Mouse (Mus musculus) left cerebral cortex, adult 2 months (tissue): ENCODE data around the gene Bnip1. TPM values are rescaled to one million over a fixed set of nuclear protein-coding genes. Genes with fewer than 3 reads are reported as not detected.

Experiments used
- DNase-seq, 2 experiments: peaks; one replicate each; pipeline ENCODE4 v3.0.0; 2021 to 2022; ENCODE audit warnings: low spot score in 2 of 2, mixed read lengths in 1 of 2; ENCODE audit errors: extremely low spot score in 1 of 2
- H3K27ac ChIP-seq: fragments of 200-600 bp; 2 replicates; pipeline ENCODE4 v1.8.1; 2022
- H3K4me3 ChIP-seq: fragments of 200-600 bp; 2 replicates; pipeline ENCODE4 v1.8.1; 2022
- CTCF ChIP-seq: fragments of 200-600 bp; IDR thresholded peaks from 2 replicates; pipeline ENCODE4 v1.8.1; 2022; ENCODE audit warnings: antibody characterized with exemption, mild to moderate bottlenecking, moderate library complexity
- intact Hi-C: fragments of 180-260 bp; cut with DNase I; formaldehyde crosslinking; loops from one replicate; pipeline ENCODE4 v1.15.1; 2025
- total RNA-seq, 2 experiments: library from RNA; stranded (reverse); gene quantifications; 2 replicates each; pipeline ENCODE4 v1.2.3; 2021

The Bnip1 gene
- total RNA-seq, 2 experiments from 2014 or later = 32.6 to 34.6 TPM

DNA sequence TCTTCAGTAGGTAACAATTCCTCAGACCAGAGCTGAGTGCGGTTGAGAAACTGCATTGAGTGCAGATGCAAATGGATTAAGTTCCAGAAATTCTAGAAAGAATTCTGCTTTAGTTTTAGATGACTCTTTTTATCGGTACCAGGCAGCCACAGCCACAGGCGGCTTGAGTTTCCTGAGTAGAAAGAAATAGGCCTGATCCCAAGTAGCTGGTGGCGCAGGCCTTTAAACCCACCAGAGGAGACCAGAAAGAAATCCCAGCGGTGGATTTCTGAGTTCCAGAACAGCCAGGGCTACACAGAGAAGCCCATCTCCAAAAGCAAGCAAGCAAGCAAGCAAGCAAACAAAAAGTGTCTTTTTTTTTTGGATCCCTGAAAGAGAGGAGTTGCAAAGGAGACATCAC is 55.5 kb downstream of the Bnip1 start:
- no peak for TF ChIP-seq CTCF
- Histone ChIP-seq H3K4me3 (no peak overlapping the region), H3K27ac (no peak overlapping the region)
- intact Hi-C loops = no loop called here
- DNase-seq = no peak

DNA sequence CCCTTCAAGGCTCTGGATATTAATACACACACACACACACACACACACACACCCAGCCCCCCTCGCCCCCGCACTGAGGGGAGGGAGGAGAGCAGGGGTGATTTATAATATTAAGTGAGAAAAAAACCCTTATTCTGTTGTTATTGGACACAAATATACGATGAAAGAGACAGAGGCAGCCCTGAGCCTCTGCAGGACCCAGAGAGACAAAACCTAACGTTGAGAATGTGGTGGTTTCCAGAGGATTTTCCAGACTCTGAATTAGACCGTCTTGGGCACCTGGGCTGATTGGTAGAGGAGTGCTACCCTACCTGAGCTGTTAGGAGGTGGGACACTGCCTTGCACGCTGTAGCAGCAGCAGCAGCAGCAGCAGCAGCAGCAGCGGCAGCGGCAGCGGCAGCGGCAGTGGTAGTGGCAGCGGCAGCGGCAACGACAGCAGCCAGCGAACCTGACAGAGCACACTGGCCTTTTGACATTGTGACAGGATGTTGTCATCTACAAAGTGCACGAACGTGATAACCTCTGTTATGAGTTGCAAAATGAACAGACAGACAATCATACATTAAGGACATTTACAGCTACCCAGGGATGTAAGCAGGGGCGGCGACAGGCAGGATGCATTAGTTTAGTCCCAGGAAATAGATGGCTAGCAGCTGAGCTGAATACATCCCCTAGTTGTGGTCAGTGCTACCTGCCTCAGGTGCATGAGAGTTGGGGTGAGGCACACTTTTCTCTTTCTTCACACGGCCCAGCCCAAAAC is 56.1 kb downstream of the Bnip1 start:
- Histone ChIP-seq H3K4me3 (no peak overlapping the region), H3K27ac (no peak overlapping the region)
- no peak for DNase-seq
- TF ChIP-seq CTCF = no peak
- intact Hi-C loops = no loop called here

DNA sequence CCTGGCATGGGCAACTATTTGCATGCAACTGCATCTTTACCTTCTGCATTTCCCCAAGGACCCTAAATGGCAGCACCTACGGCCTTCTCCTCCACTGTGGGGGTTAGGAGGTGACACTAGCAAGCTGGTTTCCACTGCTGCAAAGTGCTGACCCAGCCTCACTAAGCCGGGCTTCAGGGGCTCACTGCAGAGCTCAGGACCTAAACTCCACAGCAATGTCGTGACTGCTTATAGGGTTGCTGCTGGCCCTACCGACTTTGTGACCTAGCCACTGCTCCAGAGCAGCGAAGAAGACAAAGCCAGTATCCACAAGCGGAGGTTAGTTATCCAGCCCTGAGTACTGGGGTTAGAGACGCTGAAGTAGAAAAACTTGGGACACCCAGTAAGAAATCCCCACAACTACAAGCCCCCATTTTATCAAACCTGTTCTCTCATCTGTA is 56.7 kb downstream of the Bnip1 start:
- no peak for TF ChIP-seq CTCF
- H3K27ac ChIP-seq = no peak overlapping the region
- DNase-seq = no peak
- no peak overlapping the region for H3K4me3 ChIP-seq
- intact Hi-C loops = no loop called here

DNA sequence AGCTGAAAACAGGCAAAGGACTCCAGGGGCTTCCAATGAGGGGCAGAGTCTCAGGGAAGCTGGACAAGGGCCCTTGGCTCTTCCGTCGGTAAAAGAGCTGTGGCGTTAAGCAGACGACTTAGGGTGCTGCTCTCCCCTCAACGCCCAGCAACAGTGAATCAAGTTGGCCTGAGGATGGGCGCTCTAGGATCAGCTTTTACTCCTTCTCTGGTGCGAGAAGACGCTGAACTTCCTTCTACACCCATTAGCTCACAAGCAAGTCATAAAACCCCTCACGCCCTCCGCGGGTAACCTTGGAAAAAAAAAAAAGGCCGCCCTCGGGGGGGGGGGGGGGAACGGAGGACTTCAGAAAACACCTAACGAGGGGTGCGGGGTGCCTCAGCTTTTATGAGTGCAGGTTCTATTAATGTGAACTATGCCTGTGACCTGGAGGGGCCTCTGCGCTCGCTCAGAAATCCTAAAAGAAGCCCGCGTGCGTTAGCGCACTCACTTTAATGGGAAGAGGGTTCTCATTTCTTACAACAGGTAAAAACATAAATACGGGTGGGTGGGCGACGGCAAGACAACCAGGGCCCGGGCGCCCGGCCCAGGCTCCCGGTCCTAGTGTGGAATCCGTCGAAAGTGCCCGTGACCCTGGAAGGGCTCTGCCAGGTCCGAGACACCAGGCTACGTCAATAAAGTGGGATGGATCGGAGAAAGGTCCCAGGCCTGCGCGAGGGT is 57.5 kb downstream of the Bnip1 start:
- H3K4me3 ChIP-seq = no peak overlapping the region
- DNase-seq = no peak
- intact Hi-C loops = no loop called here
- TF ChIP-seq CTCF = no peak
- H3K27ac ChIP-seq = no peak overlapping the region

DNA sequence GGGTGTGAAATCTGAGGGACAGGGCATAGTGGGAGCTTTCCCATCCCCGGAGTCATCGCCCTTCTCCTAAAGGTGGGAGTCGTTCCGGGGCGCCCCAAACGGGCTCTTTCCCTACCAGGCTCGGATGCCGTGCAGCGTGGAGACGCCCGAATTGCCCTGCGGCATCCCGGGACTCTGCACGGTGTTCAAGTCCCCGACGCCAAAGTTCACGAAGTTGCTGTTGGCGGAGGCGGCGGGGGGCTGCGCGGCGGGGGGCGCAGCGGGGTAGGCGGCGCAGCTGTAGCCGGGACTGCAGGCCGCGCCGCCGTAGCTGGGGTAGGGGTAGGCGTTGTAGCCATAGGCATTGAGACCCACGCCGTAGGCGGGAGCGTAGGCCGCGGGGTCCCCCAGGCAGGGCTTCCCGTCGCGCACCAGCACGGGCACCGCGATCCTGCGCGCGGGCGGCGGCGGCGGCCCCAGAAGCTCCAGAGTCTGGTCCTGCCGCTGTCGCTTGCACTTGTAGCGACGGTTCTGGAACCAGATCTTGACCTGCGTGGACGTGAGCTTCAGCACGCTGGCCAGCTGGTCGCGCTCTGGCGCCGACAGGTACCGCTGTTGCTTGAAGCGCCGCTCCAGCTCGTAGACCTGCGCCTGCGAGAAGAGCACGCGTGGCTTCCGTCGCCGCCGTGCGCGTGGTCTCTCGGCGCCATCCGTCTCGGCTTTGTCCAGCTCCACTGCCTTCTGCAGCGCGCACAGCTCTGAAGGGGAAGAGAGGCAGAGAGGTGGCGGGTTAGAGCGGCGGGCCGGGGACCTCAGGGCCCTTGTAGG is 58.2 kb downstream of the Bnip1 start:
- DNase-seq = no peak
- Histone ChIP-seq H3K27ac (no peak overlapping the region), H3K4me3 (no peak overlapping the region)
- TF ChIP-seq CTCF = no peak
- intact Hi-C loops = no loop called here

DNA sequence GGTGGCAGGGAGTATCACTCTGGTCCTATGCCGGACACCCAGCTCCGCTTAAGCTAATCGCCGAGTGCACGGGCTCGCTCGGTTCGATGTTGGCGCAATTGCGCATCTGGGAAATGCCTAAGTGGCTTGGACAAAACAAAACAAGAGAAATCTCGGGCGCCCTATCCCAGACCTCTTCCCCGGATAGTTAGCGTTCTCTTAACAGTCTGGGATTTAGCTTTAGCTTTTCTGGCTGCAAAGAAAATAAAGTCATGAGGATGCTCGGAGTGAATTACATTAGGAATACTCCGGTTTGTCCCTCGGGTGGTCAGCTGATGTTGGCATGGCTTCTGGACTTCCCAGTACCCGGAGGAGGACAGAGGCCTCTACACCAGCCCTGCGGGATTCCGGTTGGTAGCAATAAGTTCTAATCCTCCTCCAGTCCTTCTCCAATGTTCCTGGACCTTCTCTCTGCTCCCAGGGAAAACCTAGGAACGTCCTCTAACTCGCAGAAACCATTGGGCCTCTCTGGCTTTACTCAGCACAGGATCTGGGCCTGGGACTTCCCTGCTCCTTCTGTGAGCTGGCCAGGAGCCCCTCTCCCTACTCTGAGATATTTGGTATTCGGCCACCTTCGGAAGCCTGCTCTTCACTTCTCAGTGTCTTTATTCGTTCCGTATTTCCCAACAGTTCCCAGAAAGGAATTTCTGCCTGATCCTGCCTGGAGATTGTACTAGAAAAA is 59.0 kb downstream of the Bnip1 start:
- no peak for TF ChIP-seq CTCF
- Histone ChIP-seq H3K27ac (no peak overlapping the region), H3K4me3 (no peak overlapping the region)
- DNase-seq = no peak
- intact Hi-C loops = no loop called here

DNA sequence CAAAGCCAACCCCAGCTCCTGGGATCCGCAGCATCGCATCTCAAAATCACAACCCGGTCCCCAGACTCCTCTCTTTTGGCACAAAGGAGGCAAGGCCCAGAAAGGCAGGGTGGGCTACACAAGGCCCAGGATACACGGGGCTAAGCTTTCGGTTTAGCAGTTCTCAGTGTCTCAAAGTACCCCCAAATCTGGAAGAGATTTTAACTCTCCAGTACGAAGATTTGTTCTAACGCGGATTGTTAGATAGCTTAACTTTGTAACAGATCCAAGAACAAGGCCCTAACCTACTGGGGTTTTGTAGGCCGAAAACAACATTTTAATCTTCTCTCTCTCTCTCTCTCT is 59.5 kb downstream of the Bnip1 start:
- no peak for TF ChIP-seq CTCF
- Histone ChIP-seq H3K27ac (no peak overlapping the region), H3K4me3 (no peak overlapping the region)
- no peak for DNase-seq
- intact Hi-C loops = no loop called here

DNA sequence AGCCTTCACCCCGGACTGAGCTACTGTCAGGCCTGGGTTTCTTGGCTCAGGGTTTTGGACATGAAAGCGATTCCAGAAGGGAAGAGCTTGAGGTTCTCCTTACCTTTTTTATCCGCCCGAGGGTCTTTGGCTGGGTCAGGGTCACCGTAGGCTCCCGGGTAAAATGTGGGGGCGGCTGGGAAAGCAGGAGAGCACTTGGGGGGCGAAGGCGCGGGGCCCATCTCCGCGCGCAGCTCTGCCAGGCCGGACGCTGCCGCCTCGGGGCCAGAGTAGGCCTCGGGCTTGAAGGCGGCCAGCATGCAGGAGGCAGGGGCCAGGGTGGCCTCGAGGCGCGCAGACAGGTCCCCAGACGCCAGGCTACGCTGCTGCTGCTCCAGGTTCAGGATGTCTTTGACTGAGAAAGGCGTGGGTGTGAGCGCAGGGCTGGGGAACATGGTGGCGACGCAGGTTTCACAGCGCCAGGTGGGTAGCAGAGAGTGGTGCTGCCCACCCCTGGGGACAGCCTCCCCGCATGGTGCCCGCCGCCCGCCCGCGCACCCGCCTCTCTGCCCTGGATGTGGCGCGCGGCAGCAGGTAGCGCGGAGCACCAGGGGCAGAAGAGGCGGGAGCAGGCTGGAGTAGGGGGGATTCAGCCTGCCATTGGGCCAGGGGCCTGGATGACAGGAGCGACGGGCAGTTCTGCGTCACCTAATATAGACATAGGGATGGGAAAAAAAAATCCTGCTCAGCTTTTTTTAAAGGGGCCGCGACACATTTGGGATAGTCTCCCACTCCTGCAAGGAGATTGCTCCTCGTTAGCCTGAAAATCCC is 60.3 kb downstream of the Bnip1 start:
- Histone ChIP-seq H3K27ac (no peak overlapping the region), H3K4me3 (no peak overlapping the region)
- no peak for DNase-seq
- TF ChIP-seq CTCF = no peak
- intact Hi-C loops = no loop called here

DNA sequence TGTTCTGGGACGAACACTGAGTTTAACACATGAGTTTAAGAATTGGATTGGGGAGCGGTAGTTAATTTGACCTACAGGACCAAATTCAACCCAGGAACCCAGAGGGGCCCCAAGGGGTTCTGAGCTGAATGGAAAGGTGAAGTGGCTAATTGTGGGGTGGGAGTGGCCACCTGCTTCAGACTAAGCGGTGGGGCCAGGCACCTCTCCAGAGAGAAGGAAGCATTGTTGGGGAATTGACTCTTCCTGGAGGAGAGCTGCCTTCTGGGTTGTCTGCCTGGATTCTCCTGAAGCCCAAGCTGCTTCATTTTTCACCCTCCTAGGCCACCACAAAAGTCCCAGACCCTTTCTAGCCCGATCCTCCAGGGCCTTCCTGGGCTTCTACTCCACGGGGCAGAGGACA is 61.1 kb downstream of the Bnip1 start:
- no peak overlapping the region for H3K4me3 ChIP-seq
- intact Hi-C loops = no loop called here
- no peak for TF ChIP-seq CTCF
- no peak for DNase-seq
- H3K27ac ChIP-seq = no peak overlapping the region

Other genes starting within 250 kb of the Bnip1 start
- gene Ergic1, start 219.6 kb upstream of the Bnip1 start, total RNA-seq = 100 to 1,000 TPM; 144 to 149 TPM
- gene Dusp1, start 218.9 kb upstream of the Bnip1 start, total RNA-seq = 10 to 100 TPM; 58.0 to 65.6 TPM
- gene Atp6v0e, start 117.8 kb upstream of the Bnip1 start, total RNA-seq = 10 to 100 TPM; 39.2 to 44.6 TPM
- 100 to 1,000 TPM; 150 TPM for gene Crebrf, start 65.4 kb upstream of the Bnip1 start, total RNA-seq
- gene Nkx2-5, start 63.9 kb downstream of the Bnip1 start, total RNA-seq = not detected
- gene Kifc5b, start 136.0 kb downstream of the Bnip1 start, total RNA-seq = 1 to 10 TPM; 3.3 to 4.6 TPM
- 10 to 100 TPM; 33.8 to 39.5 TPM for gene Phf1, start 152.0 kb downstream of the Bnip1 start, total RNA-seq
- gene Cuta, start 158.5 kb downstream of the Bnip1 start, total RNA-seq = 100 to 1,000 TPM; 103 to 110 TPM
- gene Syngap1, start 160.2 kb downstream of the Bnip1 start, total RNA-seq = 100 to 1,000 TPM; 452 to 471 TPM
- gene Zbtb9, start 192.1 kb downstream of the Bnip1 start, total RNA-seq = 10 to 100 TPM; 16.3 to 18.3 TPM
- 10 to 100 TPM; 13.0 to 14.0 TPM for gene Bak1, start 247.9 kb downstream of the Bnip1 start, total RNA-seq